Mouse (Mus musculus) thymus, adult 2 months (tissue): Measurements from ENCODE around the gene Lrrc71. TPM values are rescaled to one million over a fixed set of nuclear protein-coding genes. Genes with fewer than 3 reads are reported as not detected.

Source experiments
- DNase-seq: peaks from one replicate; pipeline ENCODE4 v3.0.0; 2021
- H3K27ac ChIP-seq: fragments of 200-500 bp; 2 replicates; pipeline ENCODE4 v1.5.1; 2012; ENCODE audit warnings: low read length, control low read depth; ENCODE audit not compliant: control insufficient read depth, insufficient read depth
- H3K27me3 ChIP-seq: fragments of 200-500 bp; 2 replicates; pipeline ENCODE4 v1.6.1; 2012; ENCODE audit warnings: mild to moderate bottlenecking, low read length, moderate library complexity, mixed read lengths; ENCODE audit not compliant: control insufficient read depth, insufficient read depth
- H3K36me3 ChIP-seq: fragments of 200-500 bp; 2 replicates; pipeline ENCODE4 v1.6.1; 2012; ENCODE audit warnings: mild to moderate bottlenecking, low read length, moderate library complexity; ENCODE audit not compliant: control insufficient read depth, insufficient read depth
- H3K4me1 ChIP-seq: fragments of 200-500 bp; replicated peaks from 2 replicates; pipeline ENCODE4 v1.6.1; 2012; ENCODE audit warnings: low read length; ENCODE audit not compliant: control insufficient read depth, insufficient read depth
- H3K4me3 ChIP-seq: fragments of 200-500 bp; 2 replicates; pipeline ENCODE4 v1.5.1; 2012; ENCODE audit warnings: mild to moderate bottlenecking, low read length, control low read depth, moderate library complexity; ENCODE audit not compliant: control insufficient read depth, insufficient read depth
- CTCF ChIP-seq: fragments of 200-500 bp; IDR thresholded peaks from 2 replicates; pipeline ENCODE4 v1.5.1; 2012; ENCODE audit warnings: mild to moderate bottlenecking, control low read depth, low read length, moderate library complexity, borderline replicate concordance; ENCODE audit not compliant: control insufficient read depth, poor library complexity, insufficient read depth; ENCODE audit errors: extremely low read depth
- POLR2A ChIP-seq: fragments of 200-500 bp; IDR thresholded peaks from 2 replicates; pipeline ENCODE4 v1.6.1; 2012; ENCODE audit warnings: mild to moderate bottlenecking, low read length, control low read depth, moderate library complexity; ENCODE audit not compliant: control insufficient read depth, poor library complexity, insufficient read depth; ENCODE audit errors: extremely low read depth
- WGBS: fragments of 180-500 bp; shearing (Covaris S2); methylation state at CpG from one replicate; pipeline ENCODE4 v1.1.7; 2018; 5-methylcytosine and 5-hydroxymethylcytosine counted together
- polyA plus RNA-seq: library from polyadenylated mRNA; depleted of rRNA; stranded (reverse); fragments of >200 nt; gene quantifications from 2 replicates; pipeline ENCODE4 v1.2.3, GENCODE M21; 2012

Lrrc71 gene
- polyA plus RNA-seq, 1 experiment = 0.39 TPM

DNA sequence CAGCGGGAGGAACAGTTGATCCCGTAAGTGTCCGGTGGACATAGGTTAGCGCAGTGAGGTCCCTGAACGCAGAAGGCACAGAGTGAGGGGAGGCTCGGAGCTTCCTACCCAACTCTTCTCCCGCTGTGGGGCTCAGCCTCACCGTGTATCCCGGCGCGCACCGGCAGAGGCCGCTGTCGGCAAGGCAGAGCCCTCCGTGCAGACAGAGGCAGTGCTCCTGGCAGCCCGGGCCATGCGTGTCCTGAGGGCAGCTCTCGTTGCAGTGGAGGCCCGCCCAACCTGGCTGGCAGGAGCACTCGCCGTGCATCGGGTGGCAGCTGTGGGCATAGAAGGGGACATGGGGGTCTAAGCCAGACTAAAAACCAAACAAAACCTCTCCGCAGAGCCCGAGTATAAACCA is 7.5 kb upstream of the Lrrc71 start:
- Histone ChIP-seq H3K4me3 (no peak overlapping the region), H3K36me3 (no peaks in the 10 kb centered on the region)

DNA sequence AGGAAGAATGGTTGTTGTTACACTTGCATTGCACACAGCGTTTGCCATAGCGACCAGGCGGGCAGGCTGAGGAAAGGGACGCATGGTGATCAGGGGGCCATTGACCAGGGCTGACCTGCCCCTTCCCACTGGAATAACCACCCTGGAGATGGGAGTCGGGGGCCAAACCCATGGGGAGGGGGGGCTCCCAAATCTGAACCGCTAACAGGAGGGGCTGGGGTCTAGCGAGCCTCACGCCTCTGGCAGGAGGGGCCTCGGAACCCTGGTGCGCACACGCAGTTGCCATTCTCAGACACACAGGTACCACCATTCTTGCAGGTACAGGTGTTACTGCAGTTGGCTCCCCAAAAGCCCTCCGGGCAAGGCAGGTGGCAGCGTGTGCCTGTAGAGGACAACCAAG is 5.4 kb upstream of the Lrrc71 start:
- Histone ChIP-seq H3K4me3 (no peak overlapping the region), H3K27me3 (no peaks in the 10 kb centered on the region; the same call in 1 of the 2 replicates), H3K36me3 (no peaks in the 10 kb centered on the region), H3K4me1 (no peaks in the 10 kb centered on the region), H3K27ac (no peak overlapping the region)
- WGBS = 97% methylated on average over 13 of the region's 13 CpGs
- no peak for DNase-seq
- TF ChIP-seq CTCF (no peak), POLR2A (no peak)

More for the DNA sequence above, 7.5 kb upstream of the Lrrc71 start:
- peak; percentile 95 for TF ChIP-seq CTCF
- TF ChIP-seq POLR2A = no peak
- Histone ChIP-seq H3K4me1 (no peaks in the 10 kb centered on the region), H3K27ac (no peak overlapping the region), H3K27me3 (no peaks in the 10 kb centered on the region)
- 23% methylated on average over 24 of the region's 24 CpGs for WGBS
- peak; percentile 89 for DNase-seq

DNA sequence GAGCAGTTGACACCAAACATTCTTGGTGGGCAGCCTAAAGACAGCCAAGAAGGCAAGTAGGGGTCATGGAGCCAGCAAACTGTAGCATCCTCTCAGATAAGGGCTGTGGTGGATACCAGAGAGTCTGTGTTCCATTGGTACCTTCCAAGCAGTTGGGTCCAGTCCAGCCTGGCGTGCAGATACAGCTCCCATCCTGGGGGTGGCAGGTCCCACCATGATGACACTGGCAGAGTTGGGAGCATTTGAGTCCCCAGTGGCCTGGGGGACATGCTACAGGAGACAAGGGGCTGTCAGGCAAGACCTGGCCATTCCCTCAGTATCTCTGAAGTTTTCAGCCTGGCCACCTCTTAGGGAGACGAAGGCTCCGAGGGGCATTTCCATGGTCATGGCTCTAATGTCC is 4.1 kb upstream of the Lrrc71 start:
- H3K27ac ChIP-seq = no peak overlapping the region

DNA sequence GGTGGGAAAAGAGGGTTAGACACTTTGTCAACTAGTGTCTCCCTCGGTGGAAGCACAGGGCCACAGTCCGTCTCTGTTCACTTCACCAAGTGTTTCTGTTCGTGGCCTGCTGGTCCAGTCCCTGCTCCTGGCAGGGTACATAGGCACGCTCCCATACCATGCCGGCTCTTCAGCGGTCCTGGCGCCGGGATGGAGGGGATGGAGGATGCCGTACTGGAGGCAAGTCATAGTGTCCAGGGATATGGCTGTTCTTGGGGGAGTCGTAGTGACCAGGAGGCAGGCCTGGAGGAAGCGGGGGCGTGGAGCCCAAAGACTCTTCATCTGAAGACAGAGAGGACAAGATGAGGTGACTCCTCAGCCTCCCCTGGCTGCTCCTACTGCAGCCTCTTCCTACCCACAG is 1.6 kb upstream of the Lrrc71 start:
- H3K4me1 ChIP-seq = no peaks in the 10 kb centered on the region
- no peak for DNase-seq
- TF ChIP-seq CTCF = no peak
- no peak for TF ChIP-seq POLR2A
- no peaks in the 10 kb centered on the region; the same call in 1 of the 2 replicates for H3K27me3 ChIP-seq
- no peak overlapping the region for H3K27ac ChIP-seq
- no peaks in the 10 kb centered on the region for H3K36me3 ChIP-seq
- no peak overlapping the region for H3K4me3 ChIP-seq
- WGBS = 96% methylated on average over 12 of the region's 12 CpGs

More for the DNA sequence above, 4.1 kb upstream of the Lrrc71 start:
- no peak for DNase-seq
- H3K36me3 ChIP-seq = no peaks in the 10 kb centered on the region
- TF ChIP-seq POLR2A (no peak), CTCF (no peak)
- no peaks in the 10 kb centered on the region for H3K4me1 ChIP-seq
- WGBS = 98% methylated on average over 3 of the region's 3 CpGs
- no peaks in the 10 kb centered on the region; the same call in 1 of the 2 replicates for H3K27me3 ChIP-seq
- no peak overlapping the region for H3K4me3 ChIP-seq

DNA sequence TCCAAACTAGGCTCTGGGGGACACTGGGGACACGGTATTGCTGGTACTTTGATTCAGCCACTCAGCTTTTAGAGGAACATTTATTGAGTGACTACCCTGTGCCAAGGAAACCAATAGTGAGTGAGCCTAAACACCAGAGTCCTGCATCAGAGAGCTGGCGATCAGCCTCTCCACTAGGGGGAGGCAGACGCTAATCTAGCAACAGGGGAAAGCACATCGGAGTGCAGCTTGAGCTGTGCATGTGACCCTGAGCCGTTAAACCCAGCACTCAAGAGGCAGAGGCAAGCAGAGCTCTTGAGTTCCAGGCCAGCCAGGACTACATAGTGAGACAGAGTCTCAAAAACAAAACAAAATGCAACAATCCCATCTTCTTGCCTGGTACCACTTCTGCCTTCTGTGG is 611 bp upstream of the Lrrc71 start:
- DNase-seq = peak; percentile 64
- no peak overlapping the region for H3K4me3 ChIP-seq
- H3K27ac ChIP-seq = no peak overlapping the region
- WGBS = 17% methylated on average over 5 of the region's 5 CpGs
- H3K36me3 ChIP-seq = no peaks in the 10 kb centered on the region
- TF ChIP-seq CTCF (peak; percentile 64; the same call in 1 of the 2 replicates), POLR2A (no peak)
- H3K4me1 ChIP-seq = no peaks in the 10 kb centered on the region
- no peaks in the 10 kb centered on the region; the same call in 1 of the 2 replicates for H3K27me3 ChIP-seq

DNA sequence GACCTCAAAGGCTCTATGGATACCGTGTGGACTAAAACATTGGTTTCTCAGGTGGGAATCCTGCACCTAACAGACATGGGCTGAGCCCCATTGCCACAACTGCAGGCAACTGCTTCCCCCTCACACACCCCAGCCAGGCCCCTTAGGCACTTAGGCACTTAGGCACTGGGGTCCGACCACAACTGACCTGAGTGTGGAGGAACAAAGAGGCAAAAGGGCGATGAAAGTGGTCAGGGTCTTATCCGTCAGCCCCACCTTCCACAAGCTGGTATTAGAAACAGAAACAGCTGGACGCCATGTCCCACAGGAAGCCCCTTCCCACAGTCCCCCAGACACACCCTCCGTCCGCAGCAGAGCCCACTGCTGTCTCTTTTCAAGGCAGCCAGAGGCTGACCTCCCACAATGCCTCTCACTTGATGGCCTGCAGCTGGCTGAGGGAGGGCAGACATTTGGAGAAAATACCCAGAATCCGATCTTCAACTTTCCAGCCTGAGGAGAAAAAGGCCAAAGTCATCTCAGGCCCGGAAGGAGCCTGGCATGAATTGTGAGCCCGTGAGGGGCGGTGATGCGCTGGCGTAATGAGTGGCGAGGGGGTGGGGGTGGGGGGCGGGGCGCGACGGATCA is 3.3 kb downstream of the Lrrc71 start:
- no peak for TF ChIP-seq POLR2A
- no peak for TF ChIP-seq CTCF
- WGBS = 81% methylated on average over 18 of the region's 18 CpGs
- Histone ChIP-seq H3K36me3 (no peaks in the 10 kb centered on the region), H3K27me3 (no peaks in the 10 kb centered on the region; the same call in 1 of the 2 replicates), H3K4me3 (no peak overlapping the region), H3K4me1 (peaks cover 14% of the 10 kb centered on the region), H3K27ac (no peak overlapping the region)
- no peak for DNase-seq

DNA sequence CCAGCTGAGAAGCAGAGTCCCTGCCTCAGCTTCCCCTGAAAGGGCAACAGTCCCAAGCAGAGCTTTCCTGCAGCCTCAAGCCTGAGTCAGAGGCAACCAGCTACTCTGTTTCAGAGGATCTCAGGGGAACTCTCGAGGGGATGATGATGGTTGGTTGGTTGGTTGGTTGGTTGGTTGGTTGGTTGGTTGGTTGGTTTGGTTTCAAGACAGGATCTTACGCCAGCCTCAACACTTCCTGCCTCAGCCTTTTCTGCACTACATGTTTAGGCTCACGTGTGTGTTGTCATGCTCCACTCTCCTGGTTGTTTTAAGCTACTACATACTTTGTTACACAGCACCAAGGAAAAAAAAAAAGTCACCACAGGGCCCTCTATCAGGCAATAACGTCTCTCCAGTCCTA is 4.5 kb downstream of the Lrrc71 start:
- no peak for TF ChIP-seq POLR2A
- TF ChIP-seq CTCF = no peak
- H3K27ac ChIP-seq = no peak overlapping the region
- H3K4me1 ChIP-seq = peaks cover 14% of the 10 kb centered on the region
- H3K4me3 ChIP-seq = no peak overlapping the region
- no peaks in the 10 kb centered on the region for H3K27me3 ChIP-seq
- H3K36me3 ChIP-seq = no peaks in the 10 kb centered on the region
- no peak for DNase-seq
- 25% methylated on average over 4 of the region's 4 CpGs for WGBS
